Mouse (Mus musculus) myocyte (in vitro differentiated cells): ENCODE measurements around the gene Pcp4.

Experiments used
- MAX ChIP-seq: IDR thresholded peaks from one replicate; pipeline ENCODE4 v1.6.1; 2011; ENCODE audit warnings: low read depth, mild to moderate bottlenecking, control low read depth
- MYOG ChIP-seq, 3 experiments: IDR thresholded peaks; one replicate each; pipeline ENCODE4 v1.6.1; 2011; ENCODE audit warnings: control low read depth in 2 of 3, low read depth in 2 of 3, mild to moderate bottlenecking in 2 of 3; ENCODE audit not compliant: insufficient read length in 2 of 3, control insufficient read depth in 1 of 3, insufficient read depth in 1 of 3
- POLR2A ChIP-seq: IDR thresholded peaks from one replicate; pipeline ENCODE4 v1.6.1; 2011; ENCODE audit warnings: low read depth, mild to moderate bottlenecking, control low read depth, moderate library complexity; ENCODE audit not compliant: insufficient read length
- POLR2AphosphoS2 ChIP-seq: IDR thresholded peaks from one replicate; pipeline ENCODE4 v1.6.1; 2011; ENCODE audit warnings: low read depth, control low read depth; ENCODE audit not compliant: insufficient read length
- TCF12 ChIP-seq: IDR thresholded peaks from one replicate; pipeline ENCODE4 v1.6.1; 2011; ENCODE audit warnings: mild to moderate bottlenecking, control low read depth; ENCODE audit not compliant: poor library complexity, insufficient read depth, severe bottlenecking
- USF1 ChIP-seq: IDR thresholded peaks from one replicate; pipeline ENCODE4 v1.6.1; 2011; ENCODE audit warnings: low read depth, mild to moderate bottlenecking, control low read depth, moderate library complexity

DNA sequence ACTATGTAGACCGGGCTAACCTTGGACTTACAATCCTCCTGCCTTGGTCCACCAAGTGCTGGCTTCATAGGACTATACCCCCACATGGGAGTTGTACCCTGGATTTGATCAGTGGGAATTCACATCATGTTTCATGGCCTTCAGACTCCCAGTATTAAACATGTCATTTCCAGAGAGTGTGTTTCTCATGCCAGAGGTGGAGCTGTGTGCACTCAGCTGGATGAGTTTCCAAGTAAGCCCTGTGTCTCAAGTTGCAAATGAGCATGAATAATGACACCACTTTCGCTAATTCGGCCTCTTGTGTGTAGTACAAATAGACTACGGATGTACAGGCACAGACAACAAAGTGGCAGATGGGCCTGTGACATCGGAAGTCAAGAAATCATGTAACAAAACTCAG, 20.6 kb downstream of the Pcp4 start:
- TF ChIP-seq USF1, result no peak
- no peak for TF ChIP-seq MAX
- no peak for TF ChIP-seq TCF12
- TF ChIP-seq MYOG (IDR thresholded peaks at IDR 0.05; ENCODE audit: control insufficient read depth in 1 of 3, insufficient read depth in 1 of 3, insufficient read length in 2 of 3, low read depth in 2 of 3), result no peak
- no peak for TF ChIP-seq POLR2AphosphoS2
- TF ChIP-seq POLR2A, result no peak
